Comparison of ENCODE assay signal across 9 mouse cellular contexts in genomic region chr9:121398100-121398760, GRCm38 (mm10).
DNase-seq lines count a peak whose midpoint lies in the region; ATAC-seq and TF ChIP-seq lines count a peak whose summit lies in the region.
"Had no signal": no experiment of that assay in that cellular context is flagged by ENCODE, and none has a peak within 500 bp of the region (broad histone marks: within the 10 kb centered on the region; RNA-seq: fewer than 3 reads in every experiment).

No protein-coding gene starts in this region.

- H3K36me3 ChIP-seq in kidney, embryonic 15.5 days, result no peaks in the 10 kb centered on the region; the same call in 1 of the 2 replicates
- peaks cover 10% of the 10 kb centered on the region for H3K36me3 ChIP-seq in forebrain, embryonic 12.5 days (replicated peaks)
- H3K36me3 ChIP-seq in lung, embryonic 16.5 days (ENCODE audit: control insufficient read depth, insufficient read depth, low read length), result no peaks in the 10 kb centered on the region

- no peak for TF ChIP-seq POLR2A in brain, embryonic 14.5 days (IDR thresholded peaks at IDR 0.05; ENCODE audit: borderline replicate concordance, extremely low read depth, insufficient read depth, insufficient read length, poor library complexity, severe bottlenecking)

- H3K9me3 ChIP-seq in kidney, embryonic 15.5 days (replicated peaks), result no peaks in the 10 kb centered on the region
- no peaks in the 10 kb centered on the region for H3K9me3 ChIP-seq in forebrain, embryonic 12.5 days
- no peaks in the 10 kb centered on the region for H3K9me3 ChIP-seq in lung, embryonic 16.5 days (ENCODE audit: control insufficient read depth, low read length)

- no peak for DNase-seq in kidney, adult 11 months
- DNase-seq in brain, embryonic 14.5 days (ENCODE audit: low read depth), result peak; percentile 90
- no peak for DNase-seq in spleen, postnatal 4 days (ENCODE audit: low spot score in 2 of 2)
- no peak for DNase-seq in ovary, postnatal 10 days (ENCODE audit: low spot score)

- no peak for TF ChIP-seq CTCF in brain, embryonic 14.5 days (IDR thresholded peaks at IDR 0.05; ENCODE audit: borderline replicate concordance, extremely low read depth, insufficient read depth, insufficient read length)

- no peak overlapping the region for H3K9ac ChIP-seq in kidney, embryonic 15.5 days
- H3K9ac ChIP-seq in forebrain, embryonic 12.5 days, result no peak overlapping the region
- H3K9ac ChIP-seq in lung, embryonic 16.5 days (ENCODE audit: low read length), result peak overlapping the region; percentile 40

- peak overlapping the region; percentile 22; the same call in 1 of the 2 replicates for H3K27ac ChIP-seq in kidney, embryonic 15.5 days
- H3K27ac ChIP-seq in forebrain, embryonic 12.5 days, result peak overlapping the region; percentile 62
- H3K27ac ChIP-seq in lung, embryonic 16.5 days (ENCODE audit: low read length), result peak overlapping the region; percentile 87

- H3K4me3 ChIP-seq in kidney, embryonic 15.5 days (replicated peaks), result no peak overlapping the region
- H3K4me3 ChIP-seq in forebrain, embryonic 12.5 days (replicated peaks), result no peak overlapping the region
- peak overlapping the region; percentile 24 for H3K4me3 ChIP-seq in lung, embryonic 16.5 days (ENCODE audit: low read length)
- H3K4me3 ChIP-seq: myocyte had no signal

- H3K27me3 ChIP-seq in kidney, embryonic 15.5 days, result no peaks in the 10 kb centered on the region
- H3K27me3 ChIP-seq in forebrain, embryonic 12.5 days, result no peaks in the 10 kb centered on the region
- H3K27me3 ChIP-seq in lung, embryonic 16.5 days (ENCODE audit: control insufficient read depth, insufficient read depth, low read depth, low read length), result no peaks in the 10 kb centered on the region

- peaks cover 20% of the 10 kb centered on the region for H3K4me1 ChIP-seq in kidney, embryonic 15.5 days
- peaks cover 30% of the 10 kb centered on the region for H3K4me1 ChIP-seq in forebrain, embryonic 12.5 days
- peaks cover 29% of the 10 kb centered on the region for H3K4me1 ChIP-seq in lung, embryonic 16.5 days (replicated peaks; ENCODE audit: control insufficient read depth, insufficient read depth, low read length)

- 57% methylated on average over 17 of the region's 17 CpGs for WGBS in kidney, embryonic 15.5 days
- WGBS in forebrain, embryonic 12.5 days, result 74% methylated on average over 17 of the region's 17 CpGs
- WGBS in lung, embryonic 16.5 days, result 22% methylated on average over 17 of the region's 17 CpGs

- H3K4me2 ChIP-seq in kidney, embryonic 15.5 days, result peak overlapping the region; percentile 21; the same call in 1 of the 2 replicates
- no peak overlapping the region for H3K4me2 ChIP-seq in forebrain, embryonic 12.5 days
- H3K4me2 ChIP-seq in lung, embryonic 16.5 days (ENCODE audit: low read depth, low read length), result peak overlapping the region; percentile 45

- ATAC-seq in kidney, embryonic 15.5 days (replicated peaks; ENCODE audit: low FRiP score), result no peak
- no peak for ATAC-seq in forebrain, embryonic 12.5 days (ENCODE audit: low FRiP score)
- ATAC-seq in lung, embryonic 16.5 days (ENCODE audit: low read depth), result peak; percentile 71
- ATAC-seq in megakaryocyte-erythroid progenitor cell, adult 5-6 weeks (replicated peaks; ENCODE audit: low FRiP score, low TSS enrichment, poor library complexity, severe bottlenecking), result no peak

Comparison
In these comparisons a context has a peak if more than half of its experiments do, and no peak if none do; other contexts are left out.
1. H3K27ac ChIP-seq: peak in every context shown above with its lines; median percentile 87 in lung, embryonic 16.5 days; 62 in forebrain, embryonic 12.5 days; 22 in kidney, embryonic 15.5 days.